Mouse (Mus musculus): ENCODE measurements around the gene Ralgps2.

GRCm38 (mm10) chr1:156903899-156904298 lies 35.5 kb downstream of the Ralgps2 start:
- TF ChIP-seq CTCF (IDR thresholded peaks at IDR 0.05; ENCODE audit: control insufficient read depth, insufficient read depth, low read length) (no peak), POLR2A (IDR thresholded peaks at IDR 0.05; ENCODE audit: borderline replicate concordance, control insufficient read depth, low read depth, low read length) (no peak)

All from bone marrow, adult 2 months (tissue).